Mouse (Mus musculus) heart, postnatal 0 days (tissue): ENCODE measurements around the gene 5730596B20Rik. TPM values are rescaled to one million over a fixed set of nuclear protein-coding genes. Genes with fewer than 3 reads are reported as not detected.

ENCODE experiments used
- ATAC-seq: fragments of 200-750 bp; cut with Nextera tagmentation; 2 replicates; pipeline ENCODE4 v1.8.0; 2017; ENCODE audit warnings: low read depth, moderate number of reproducible peaks, moderate library complexity; ENCODE audit not compliant: insufficient read depth
- DNase-seq: peaks from one replicate; pipeline ENCODE4 v3.0.0-alpha.2; 2016; ENCODE audit warnings: low spot score
- H3K27ac ChIP-seq: fragments of 300-500 bp; sonication (generic); 2 replicates; pipeline ENCODE4 v1.5.1; 2014; ENCODE audit warnings: low read depth, mild to moderate bottlenecking
- H3K27me3 ChIP-seq: fragments of 300-500 bp; sonication (generic); 2 replicates; pipeline ENCODE4 v1.6.1; 2014; ENCODE audit warnings: low read length, mixed read lengths; ENCODE audit not compliant: control insufficient read depth, insufficient read depth
- H3K36me3 ChIP-seq: fragments of 300-500 bp; sonication (generic); replicated peaks from 2 replicates; pipeline ENCODE4 v1.6.1; 2014; ENCODE audit warnings: low read length, mixed read lengths; ENCODE audit not compliant: control insufficient read depth, insufficient read depth
- H3K4me1 ChIP-seq: fragments of 300-500 bp; sonication (generic); 2 replicates; pipeline ENCODE4 v1.6.1; 2014; ENCODE audit warnings: antibody characterized with exemption; ENCODE audit not compliant: control insufficient read depth, insufficient read depth
- H3K4me2 ChIP-seq: fragments of 300-500 bp; sonication (generic); 2 replicates; pipeline ENCODE4 v1.6.1; 2014; ENCODE audit warnings: low read depth, mild to moderate bottlenecking, low read length, moderate library complexity
- H3K4me3 ChIP-seq: fragments of 300-500 bp; sonication (generic); 2 replicates; pipeline ENCODE4 v1.5.1; 2014; ENCODE audit warnings: low read depth, low read length
- H3K9ac ChIP-seq: fragments of 300-500 bp; sonication (generic); replicated peaks from 2 replicates; pipeline ENCODE4 v1.6.1; 2014; ENCODE audit warnings: low read depth, low read length, mixed read lengths
- H3K9me3 ChIP-seq: fragments of 300-500 bp; sonication (generic); replicated peaks from 2 replicates; pipeline ENCODE4 v1.6.1; 2016; ENCODE audit warnings: low read length; ENCODE audit not compliant: control insufficient read depth
- CTCF ChIP-seq: IDR thresholded peaks from 2 replicates; pipeline ENCODE4 v1.5.1; 2016; ENCODE audit warnings: antibody characterized with exemption, control low read depth, low read depth
- EP300 ChIP-seq: IDR thresholded peaks from 2 replicates; pipeline ENCODE4 v1.6.1; 2016; ENCODE audit warnings: antibody characterized with exemption, low read depth
- WGBS: fragments of 180-500 bp; shearing (Covaris S2); extraction: QIAGEN DNeasy Blood & Tissue Kit; methylation state at CpG from one replicate; pipeline ENCODE4 v1.1.7; 2014; 5-methylcytosine and 5-hydroxymethylcytosine counted together
- polyA plus RNA-seq: library from polyadenylated mRNA; unstranded; fragments of >200 nt; fragmentation: Nextera tagmentation; extraction: Ambion mirVana; gene quantifications from 2 replicates; pipeline ENCODE4 v1.2.1, GENCODE M21; 2015
- total RNA-seq: library from RNA; depleted of rRNA; stranded (reverse); fragments of >200 nt; gene quantifications from 2 replicates; pipeline ENCODE4 v1.2.3, GENCODE M21; 2014; ENCODE audit warnings: low replicate concordance

The 5730596B20Rik gene
- total and polyA plus RNA-seq, 2 experiments from 2014 or later = 0.03 to 0.84 TPM

DNA sequence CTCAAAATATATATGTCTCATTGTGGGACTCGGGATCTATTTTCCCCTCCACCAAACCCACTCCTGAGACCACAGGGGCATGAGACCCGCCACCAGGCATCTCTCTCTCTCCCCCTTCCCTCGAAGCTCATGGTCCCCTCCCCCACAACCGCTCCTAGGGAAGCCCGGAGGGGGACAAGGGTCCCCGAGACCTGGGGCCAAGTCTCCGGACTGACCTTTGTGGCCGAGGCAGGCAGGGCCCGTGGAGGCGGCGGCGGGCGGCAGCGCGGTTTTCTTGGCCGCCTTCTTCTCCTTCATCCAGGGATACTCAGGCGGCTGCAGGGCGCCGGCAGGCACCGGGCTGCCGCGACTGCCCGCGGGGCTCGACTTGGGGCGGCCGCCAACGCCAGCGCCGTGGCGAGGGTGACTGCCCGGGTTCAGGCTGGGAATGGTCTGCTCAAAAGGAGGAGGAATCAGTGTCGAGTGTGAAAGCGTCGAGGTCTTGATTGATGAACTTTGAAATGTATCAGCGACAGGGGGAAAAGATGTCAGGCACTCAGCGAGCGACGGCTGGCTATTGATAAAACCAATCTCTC, 13.2 kb upstream of the 5730596B20Rik start:
- no peak for TF ChIP-seq CTCF

DNA sequence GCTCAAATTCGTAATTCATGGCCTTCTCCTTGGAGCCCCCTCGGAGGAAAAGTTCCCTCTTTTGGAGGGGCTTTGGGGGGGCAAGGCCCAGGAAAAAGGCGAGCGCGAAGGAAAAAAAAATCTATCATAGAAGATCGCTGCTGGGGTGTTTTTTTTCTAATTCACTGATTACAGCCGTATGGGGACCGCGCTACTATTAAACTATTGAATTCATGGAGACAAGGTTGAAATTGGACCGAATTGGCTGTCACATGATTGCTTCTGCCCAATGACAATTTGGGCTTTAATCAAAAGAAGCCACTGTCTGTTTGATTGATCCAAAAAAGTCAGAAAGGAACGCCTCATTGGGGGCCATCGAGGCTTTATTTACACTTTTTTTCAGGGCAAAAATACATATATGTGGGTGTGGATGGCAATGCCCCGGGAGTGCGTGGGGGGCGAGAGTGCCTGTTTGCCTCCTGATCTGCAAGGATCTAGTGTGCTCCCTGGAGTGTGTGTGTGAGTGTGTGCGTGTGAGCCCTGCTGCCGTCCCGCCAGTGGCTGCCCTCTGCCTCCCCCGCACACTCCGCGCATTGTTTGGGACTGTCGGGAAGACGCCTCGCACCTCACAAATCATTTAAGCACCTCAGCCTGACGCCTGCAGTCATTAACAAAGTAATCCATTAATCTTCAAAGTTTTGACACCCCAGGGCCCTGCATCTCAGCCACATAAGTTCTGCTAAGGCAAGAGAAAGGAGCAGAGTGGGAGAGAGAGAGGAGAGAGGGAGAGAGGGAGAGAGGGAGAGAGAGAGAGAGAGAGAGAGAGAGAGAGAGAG, 12.5 kb upstream of the 5730596B20Rik start, which contains the start of gene Hoxa2:
Hoxa2 (minus strand) TSS at position 206 of the 815 bp plus-strand sequence.
- Histone ChIP-seq H3K36me3 (no peaks in the 10 kb centered on the region), H3K4me2 (peak within 1 kb of the TSS; percentile 51), H3K27me3 (peaks cover 99% of the 10 kb centered on the region), H3K9ac (peak within 1 kb of the TSS; percentile 28; the same call in 1 of the 2 replicates), H3K4me1 (no peaks in the 10 kb centered on the region), H3K9me3 (no peaks in the 10 kb centered on the region), H3K27ac (peak within 1 kb of the TSS; percentile 62), H3K4me3 (peak within 1 kb of the TSS; percentile 39)
- no peak for ATAC-seq
- WGBS = 3% methylated on average over 25 of the region's 25 CpGs
- TF ChIP-seq EP300 (no peak), CTCF (no peak)
- DNase-seq = no peak

More for the DNA sequence above, 13.2 kb upstream of the 5730596B20Rik start:
- H3K9me3 ChIP-seq = no peaks in the 10 kb centered on the region
- peak overlapping the region; percentile 28; the same call in 1 of the 2 replicates for H3K9ac ChIP-seq
- H3K36me3 ChIP-seq = no peaks in the 10 kb centered on the region
- no peak for DNase-seq
- no peak; the same call in 1 of the 2 replicates for ATAC-seq
- H3K4me1 ChIP-seq = no peaks in the 10 kb centered on the region
- peak overlapping the region; percentile 51 for H3K4me2 ChIP-seq
- H3K27ac ChIP-seq = peak overlapping the region; percentile 46
- peak overlapping the region; percentile 39 for H3K4me3 ChIP-seq
- H3K27me3 ChIP-seq = peaks cover 99% of the 10 kb centered on the region
- 2% methylated on average over 39 of the region's 39 CpGs for WGBS

DNA sequence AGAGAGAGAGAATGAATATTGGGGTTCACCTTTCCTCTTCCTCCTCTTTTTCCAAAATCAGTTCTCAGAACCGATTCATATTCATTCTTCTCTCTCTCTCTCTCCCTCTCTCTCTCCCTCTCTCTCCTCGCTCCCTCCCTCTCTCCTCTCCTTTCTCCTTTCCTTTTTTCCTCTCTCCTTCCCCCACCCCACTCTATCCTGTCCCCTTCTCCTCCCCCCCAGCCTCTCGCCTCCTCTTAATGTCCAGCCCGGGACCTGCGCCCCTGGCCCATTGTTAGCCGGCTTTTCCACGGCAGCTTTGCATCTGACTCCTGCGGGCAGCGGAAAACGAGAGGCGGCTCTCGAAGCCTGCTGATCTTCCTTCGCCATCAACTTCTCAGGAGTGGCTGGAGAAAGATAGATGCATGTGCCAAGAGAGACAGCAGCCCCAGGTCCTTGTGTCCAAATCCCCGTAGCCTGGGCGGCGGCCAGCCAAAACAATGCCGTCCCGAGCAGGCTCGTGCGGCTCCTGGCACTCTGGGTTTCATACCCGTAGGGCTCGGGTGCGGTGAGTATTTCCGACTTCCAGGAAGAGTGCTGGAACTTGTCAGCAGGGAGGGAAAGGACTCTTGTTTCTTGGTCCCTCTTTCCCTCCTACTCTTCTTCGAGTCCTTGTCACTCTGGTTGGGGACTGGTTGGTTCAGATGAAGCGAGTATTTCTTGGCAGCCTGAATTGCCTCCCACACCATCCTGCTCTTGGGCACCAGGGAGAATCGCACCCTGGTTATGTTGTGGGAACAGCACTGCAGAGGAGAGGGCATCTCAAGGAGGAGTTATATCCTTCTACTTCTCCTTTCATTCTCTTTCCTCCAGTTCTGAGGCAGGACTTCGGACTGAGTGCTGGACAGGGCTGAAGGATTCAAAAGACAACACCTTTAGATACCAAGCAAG, 11.6 kb upstream of the 5730596B20Rik start:
- no peak for ATAC-seq
- H3K27ac ChIP-seq = no peak overlapping the region
- H3K4me1 ChIP-seq = no peaks in the 10 kb centered on the region
- DNase-seq = no peak
- H3K9ac ChIP-seq = no peak overlapping the region
- peak overlapping the region; percentile 51 for H3K4me2 ChIP-seq
- no peaks in the 10 kb centered on the region for H3K36me3 ChIP-seq
- H3K9me3 ChIP-seq = no peaks in the 10 kb centered on the region
- peak overlapping the region; percentile 39 for H3K4me3 ChIP-seq
- TF ChIP-seq EP300 (no peak), CTCF (no peak)
- WGBS = 3% methylated on average over 28 of the region's 28 CpGs
- H3K27me3 ChIP-seq = peaks cover 99% of the 10 kb centered on the region

- Histone ChIP-seq H3K4me1 (no peaks in the 10 kb centered on the region), H3K27ac (no peak overlapping the region), H3K9me3 (no peaks in the 10 kb centered on the region), H3K36me3 (no peaks in the 10 kb centered on the region), H3K4me2 (no peak overlapping the region), H3K9ac (no peak overlapping the region), H3K27me3 (peaks cover 99% of the 10 kb centered on the region), H3K4me3 (no peak overlapping the region)
- ATAC-seq = no peak
- 11% methylated on average over 4 of the region's 4 CpGs for WGBS
- no peak for DNase-seq
- TF ChIP-seq EP300 (no peak), CTCF (no peak)
Observed at GRCm38 (mm10) chr6:52166431-52167077, 10.7 kb upstream of the 5730596B20Rik start.

- DNase-seq (no peak), ATAC-seq (no peak)
- no peak overlapping the region for H3K4me3 ChIP-seq
- no peaks in the 10 kb centered on the region for H3K36me3 ChIP-seq
- TF ChIP-seq EP300 (no peak), CTCF (no peak)
- H3K9me3 ChIP-seq = no peaks in the 10 kb centered on the region
- no peak overlapping the region for H3K27ac ChIP-seq
- no peak overlapping the region for H3K9ac ChIP-seq
- 42% methylated on average over 1 of the region's 1 CpGs for WGBS
- H3K4me1 ChIP-seq = no peaks in the 10 kb centered on the region
- H3K27me3 ChIP-seq = peaks cover 99% of the 10 kb centered on the region
- H3K4me2 ChIP-seq = no peak overlapping the region
Observed at GRCm38 (mm10) chr6:52167176-52167575, 10.1 kb upstream of the 5730596B20Rik start.
